Mouse (Mus musculus) myocyte (in vitro differentiated cells): ENCODE measurements around the gene Ctbp2.

Source experiments
- CEBPB ChIP-seq: IDR thresholded peaks from 2 replicates; pipeline ENCODE4 v1.6.1; 2011; ENCODE audit warnings: mild to moderate bottlenecking, moderate library complexity; ENCODE audit not compliant: poor library complexity, insufficient read depth, severe bottlenecking
- E2F4 ChIP-seq: IDR thresholded peaks from one replicate; pipeline ENCODE4 v1.6.1; 2011; ENCODE audit warnings: mild to moderate bottlenecking, control low read depth, moderate library complexity; ENCODE audit not compliant: insufficient read depth
- MAX ChIP-seq: IDR thresholded peaks from one replicate; pipeline ENCODE4 v1.6.1; 2011; ENCODE audit warnings: low read depth, mild to moderate bottlenecking, control low read depth
- MYOD1 ChIP-seq, 3 experiments: IDR thresholded peaks; one replicate each; pipeline ENCODE4 v1.6.1; 2011; ENCODE audit warnings: control low read depth in 2 of 3, low read depth in 2 of 3, mild to moderate bottlenecking in 2 of 3, moderate library complexity in 1 of 3; ENCODE audit not compliant: insufficient read length in 2 of 3, control insufficient read depth in 1 of 3
- POLR2A ChIP-seq: IDR thresholded peaks from one replicate; pipeline ENCODE4 v1.6.1; 2011; ENCODE audit warnings: low read depth, mild to moderate bottlenecking, control low read depth, moderate library complexity; ENCODE audit not compliant: insufficient read length
- POLR2AphosphoS2 ChIP-seq: IDR thresholded peaks from one replicate; pipeline ENCODE4 v1.6.1; 2011; ENCODE audit warnings: low read depth, control low read depth; ENCODE audit not compliant: insufficient read length
- USF1 ChIP-seq: IDR thresholded peaks from one replicate; pipeline ENCODE4 v1.6.1; 2011; ENCODE audit warnings: low read depth, mild to moderate bottlenecking, control low read depth, moderate library complexity

DNA sequence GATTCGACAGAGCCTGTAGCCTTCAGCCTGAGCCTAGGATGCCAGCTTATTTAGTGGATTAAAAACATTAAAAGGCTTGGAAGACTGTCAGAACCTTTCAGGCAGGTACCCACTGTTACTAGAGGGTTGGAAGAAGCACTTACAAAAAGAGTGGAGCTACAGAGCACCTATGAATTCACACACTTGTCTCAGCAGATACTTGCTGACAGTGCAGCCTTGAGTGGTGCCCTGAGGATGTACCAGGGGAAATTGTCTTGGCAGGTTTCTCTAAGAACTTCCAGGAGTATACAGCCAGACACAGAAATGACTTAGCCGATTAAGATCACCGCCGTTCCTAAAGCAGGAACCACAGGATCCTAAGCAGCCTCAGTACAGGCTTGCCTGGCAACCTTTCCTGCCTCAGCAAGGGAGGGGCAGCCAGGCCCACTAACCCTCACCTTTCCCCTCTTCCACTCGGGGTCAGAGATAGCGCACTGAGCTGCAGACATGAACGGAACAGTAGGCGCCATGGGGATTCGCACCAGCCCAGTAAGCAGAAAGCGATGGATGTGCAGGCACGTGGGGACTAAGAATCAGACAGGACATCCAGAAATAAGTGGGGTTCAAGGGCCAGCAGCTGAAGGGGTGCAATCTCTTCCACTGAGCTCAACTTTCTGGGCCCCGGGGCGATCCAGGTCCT, 40.1 kb downstream of the Ctbp2 start:
- no peak for TF ChIP-seq POLR2A
- TF ChIP-seq POLR2AphosphoS2: no peak
- TF ChIP-seq MYOD1 (IDR thresholded peaks at IDR 0.05; ENCODE audit: control insufficient read depth in 1 of 3, insufficient read length in 2 of 3, low read depth in 2 of 3): no peak
- no peak for TF ChIP-seq CEBPB
- no peak for TF ChIP-seq USF1
- TF ChIP-seq E2F4: no peak
- no peak for TF ChIP-seq MAX
